Mouse (Mus musculus) adrenal gland, postnatal 10 days (tissue): ENCODE measurements at regions not wholly inside any gene's neighbourhood (a gene's known extent, or its start where the extent isn't known, plus 50 kb on each side); places are given as distances from the start of the nearest gene placed in this dataset.

ENCODE experiments used
- DNase-seq: peaks from one replicate; pipeline ENCODE4 v3.0.0; 2021; ENCODE audit warnings: mixed read lengths

DNA sequence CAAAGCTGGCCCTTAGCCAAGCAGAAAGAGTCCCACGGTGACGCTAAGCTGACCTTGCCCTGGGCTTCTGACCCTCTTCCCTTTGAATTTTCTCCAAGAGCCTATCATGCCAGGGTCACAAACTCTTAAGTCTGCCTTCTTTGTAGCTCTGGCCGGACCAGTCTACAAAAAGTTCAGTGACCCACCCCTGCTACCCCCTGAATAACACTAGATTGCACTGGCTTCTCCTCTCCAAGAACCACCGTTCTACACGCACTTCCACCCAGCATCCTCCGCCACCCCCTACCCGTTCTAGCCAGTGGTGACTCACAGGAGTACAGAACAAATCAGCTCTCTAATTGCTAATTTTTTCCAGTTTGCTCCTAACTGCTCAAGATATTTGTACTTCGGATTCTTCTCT lies 325.0 kb downstream of the Tns1 start:
- peak; percentile 18 for DNase-seq

DNA sequence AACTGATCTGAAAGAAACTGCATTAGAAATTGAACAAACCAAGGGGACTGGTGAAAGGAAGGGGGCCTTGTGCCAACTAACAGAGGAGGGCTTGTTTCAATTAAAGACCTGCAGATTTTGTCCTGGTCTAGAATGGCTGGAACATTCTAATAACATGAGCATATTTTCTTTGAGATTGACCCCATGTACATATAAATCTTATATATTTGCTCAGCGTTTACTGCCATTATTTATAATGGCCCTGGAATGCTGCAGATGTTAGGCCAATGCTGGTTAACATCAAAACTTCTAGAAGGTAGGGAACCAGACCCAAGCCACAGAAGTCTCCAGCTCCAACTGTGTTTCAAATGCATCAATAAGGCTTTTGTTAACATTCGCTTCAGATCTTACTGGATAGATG lies 326.4 kb downstream of the Tns1 start:
- no peak for DNase-seq

DNA sequence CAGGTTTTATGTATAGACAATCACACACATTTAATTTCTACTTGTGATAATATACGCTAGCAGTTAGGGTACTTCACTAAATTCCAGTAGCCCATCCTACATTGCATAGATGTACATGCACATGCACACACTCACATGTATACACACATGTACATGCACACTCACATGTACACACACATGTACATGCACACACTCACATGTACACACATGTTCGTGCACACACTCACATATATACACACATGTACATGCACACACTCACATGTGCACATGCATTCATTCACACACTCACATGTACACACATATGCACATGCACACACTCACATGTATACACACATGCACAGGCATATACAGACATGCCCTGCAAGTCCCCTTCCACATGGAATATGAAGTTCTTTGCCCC lies 326.8 kb downstream of the Tns1 start:
- no peak for DNase-seq

DNA sequence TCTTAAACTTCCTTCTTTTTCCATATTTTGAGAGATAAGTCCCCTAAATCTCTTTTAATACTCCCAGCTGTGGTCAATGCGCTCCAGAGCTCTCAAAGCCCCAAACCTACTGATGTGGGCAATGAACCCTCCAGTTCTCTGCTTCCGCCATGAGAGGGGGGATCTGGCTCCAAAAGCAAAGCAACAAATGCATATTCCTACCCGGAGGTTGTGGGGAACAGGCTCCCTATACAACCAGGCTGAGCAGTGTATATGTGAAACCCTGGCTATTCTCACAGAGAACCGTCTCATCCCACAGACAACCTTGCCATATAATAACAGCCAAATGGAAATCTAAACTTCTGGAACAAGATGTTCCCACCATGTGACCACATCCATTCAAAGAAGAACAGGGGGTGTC lies 330.4 kb downstream of the Tns1 start:
- no peak for DNase-seq

DNA sequence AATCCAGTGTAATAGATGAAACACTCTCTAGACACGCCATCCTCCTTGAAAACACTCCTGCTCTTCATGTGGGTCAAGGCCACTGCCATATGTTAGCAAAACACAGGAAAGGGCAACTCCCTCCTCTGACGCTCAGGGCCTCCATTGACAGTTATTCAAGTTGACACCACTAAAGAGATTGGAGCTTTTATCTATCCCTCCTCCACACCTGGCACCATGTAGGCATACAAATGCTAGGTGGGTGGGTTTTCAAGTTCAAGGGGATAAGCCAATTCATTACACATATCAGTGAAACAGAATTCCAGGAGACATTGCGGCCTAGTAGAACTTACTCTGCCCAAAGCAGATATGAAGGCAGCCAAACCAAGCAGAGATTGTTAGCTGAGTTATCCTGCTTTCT lies 331.0 kb downstream of the Tns1 start:
- DNase-seq: no peak

DNA sequence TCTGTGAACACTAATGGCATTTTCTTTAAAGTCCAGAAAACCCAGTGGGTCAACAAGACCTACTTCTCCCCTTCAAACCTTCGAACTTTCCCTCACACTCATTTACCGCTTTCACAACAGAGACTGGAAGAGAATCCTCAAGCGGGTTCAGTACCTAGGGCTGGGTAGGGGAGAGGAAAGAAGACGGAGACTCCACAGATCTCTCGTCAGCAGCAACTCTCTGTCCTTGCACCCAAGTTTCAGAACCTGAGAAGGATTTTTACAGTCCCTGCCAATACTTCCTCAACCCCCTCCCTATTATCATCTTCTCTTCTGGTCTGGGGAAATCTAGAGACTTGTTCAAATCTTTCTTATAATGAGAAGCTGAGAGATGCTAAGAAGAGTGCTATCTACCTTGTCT lies 331.9 kb downstream of the Tns1 start:
- DNase-seq: no peak

DNA sequence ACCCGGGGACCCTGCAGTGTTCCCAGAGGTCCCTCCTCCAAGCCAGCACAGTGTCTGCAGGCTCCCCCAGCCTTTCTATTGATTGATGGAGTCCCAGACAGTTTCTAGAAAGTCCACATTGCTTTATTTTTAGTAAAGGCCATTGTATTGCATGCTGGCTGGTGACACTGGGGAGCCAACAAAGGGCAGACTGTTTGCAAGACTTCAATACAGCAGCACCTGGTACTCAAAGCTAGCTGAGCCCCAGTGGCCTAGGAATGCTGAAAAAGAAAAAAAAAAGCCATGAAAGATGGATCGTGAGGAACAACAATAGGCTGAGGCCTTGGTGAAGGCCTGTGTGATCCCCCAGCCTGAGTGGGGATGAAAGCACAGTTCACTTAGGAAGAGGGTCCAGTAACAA lies 336.6 kb downstream of the Tns1 start:
- DNase-seq: no peak

DNA sequence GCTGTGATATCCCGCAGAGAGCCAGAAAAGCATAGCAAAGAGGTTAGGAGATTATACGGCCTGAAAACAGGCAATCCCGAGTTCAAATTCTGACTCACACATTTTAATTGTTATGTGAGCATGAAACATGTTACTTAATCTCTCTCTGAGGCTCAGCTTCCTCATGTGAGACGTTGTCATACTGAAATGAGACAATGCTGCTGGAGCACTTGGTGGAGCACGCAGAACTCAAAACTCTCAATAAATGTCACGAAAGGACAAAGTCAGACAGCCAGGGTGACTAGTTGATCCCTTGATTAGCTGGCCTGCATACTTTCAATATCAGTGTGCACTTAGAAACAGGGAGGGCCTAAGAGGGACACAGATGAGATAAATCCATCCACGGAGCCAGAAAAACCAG lies 337.0 kb downstream of the Tns1 start:
- DNase-seq: no peak

DNA sequence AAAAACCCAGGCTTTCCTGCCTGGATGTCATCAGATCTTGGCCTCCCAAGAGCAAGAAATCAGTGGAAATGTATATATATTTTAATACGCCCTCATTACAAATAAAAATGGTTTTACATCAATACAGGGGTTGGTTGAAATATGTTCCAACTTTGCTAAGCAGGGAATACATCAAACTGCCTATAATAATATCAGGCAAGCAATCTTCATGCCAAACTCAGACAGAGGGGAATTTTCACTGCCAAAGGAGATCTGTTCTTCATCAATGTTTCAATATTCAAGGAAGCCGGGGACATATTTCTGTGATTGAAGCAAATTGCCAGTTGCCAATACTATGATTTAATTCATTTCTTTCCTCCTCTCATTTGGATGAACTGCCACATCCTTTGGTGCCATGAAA lies 340.9 kb downstream of the Tns1 start:
- no peak for DNase-seq

DNA sequence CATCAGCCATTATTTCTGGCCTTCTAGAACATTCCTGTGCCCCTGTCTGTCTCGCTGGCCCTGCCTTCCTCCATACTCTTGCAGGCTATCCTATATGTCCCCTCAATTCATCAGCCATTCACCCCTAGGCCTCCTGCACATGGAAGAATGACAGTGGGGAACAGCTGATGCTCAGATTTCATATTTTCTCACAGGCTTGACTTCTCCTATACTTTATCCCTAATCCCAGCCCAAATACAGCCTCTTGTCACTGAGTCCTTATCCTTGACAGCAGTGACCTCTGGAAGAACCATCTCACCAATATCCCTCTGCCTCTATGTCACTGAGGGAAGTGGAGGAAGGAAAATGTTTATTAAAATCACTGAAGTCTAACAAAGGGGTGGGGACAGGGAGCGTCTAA lies 341.4 kb downstream of the Tns1 start:
- DNase-seq: no peak

DNA sequence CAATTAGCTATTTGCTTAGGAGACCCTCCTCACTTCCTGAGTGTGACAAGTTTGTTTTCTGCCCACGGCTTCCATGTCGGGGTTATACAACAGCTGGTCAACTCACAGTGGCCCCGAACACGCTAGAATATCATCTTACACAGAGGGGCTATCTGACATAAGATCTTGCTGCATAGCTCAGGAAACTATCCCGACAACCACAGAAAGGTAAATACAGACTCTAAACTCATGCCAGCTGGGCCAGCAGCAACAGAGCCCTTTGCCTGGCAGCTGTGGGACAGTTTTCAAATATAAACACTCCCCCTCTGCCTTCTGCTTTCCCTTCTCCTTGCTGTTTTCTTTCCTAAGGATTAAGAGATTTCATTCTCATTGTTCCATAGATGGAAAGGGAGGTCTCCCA lies 352.5 kb downstream of the Tns1 start:
- DNase-seq: no peak

DNA sequence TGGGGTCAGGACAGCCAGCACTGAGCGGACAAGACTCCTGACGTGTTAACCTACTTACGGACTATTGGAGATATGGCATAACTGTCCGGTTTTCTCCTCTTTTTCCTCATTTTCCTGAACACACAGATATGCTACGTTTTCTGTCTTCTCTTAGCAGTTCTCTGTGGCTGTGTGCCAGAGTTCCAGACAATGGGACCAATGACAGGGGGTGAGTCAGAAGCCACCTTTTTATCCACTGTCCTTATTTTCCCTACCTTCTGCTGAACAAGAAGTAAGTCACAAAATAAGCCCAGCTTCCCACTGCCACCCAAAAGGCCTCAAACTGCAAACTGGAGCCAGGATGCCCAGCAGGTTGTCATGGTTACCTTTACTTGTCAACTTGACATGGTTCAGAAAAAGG lies 353.6 kb downstream of the Tns1 start:
- no peak for DNase-seq

DNA sequence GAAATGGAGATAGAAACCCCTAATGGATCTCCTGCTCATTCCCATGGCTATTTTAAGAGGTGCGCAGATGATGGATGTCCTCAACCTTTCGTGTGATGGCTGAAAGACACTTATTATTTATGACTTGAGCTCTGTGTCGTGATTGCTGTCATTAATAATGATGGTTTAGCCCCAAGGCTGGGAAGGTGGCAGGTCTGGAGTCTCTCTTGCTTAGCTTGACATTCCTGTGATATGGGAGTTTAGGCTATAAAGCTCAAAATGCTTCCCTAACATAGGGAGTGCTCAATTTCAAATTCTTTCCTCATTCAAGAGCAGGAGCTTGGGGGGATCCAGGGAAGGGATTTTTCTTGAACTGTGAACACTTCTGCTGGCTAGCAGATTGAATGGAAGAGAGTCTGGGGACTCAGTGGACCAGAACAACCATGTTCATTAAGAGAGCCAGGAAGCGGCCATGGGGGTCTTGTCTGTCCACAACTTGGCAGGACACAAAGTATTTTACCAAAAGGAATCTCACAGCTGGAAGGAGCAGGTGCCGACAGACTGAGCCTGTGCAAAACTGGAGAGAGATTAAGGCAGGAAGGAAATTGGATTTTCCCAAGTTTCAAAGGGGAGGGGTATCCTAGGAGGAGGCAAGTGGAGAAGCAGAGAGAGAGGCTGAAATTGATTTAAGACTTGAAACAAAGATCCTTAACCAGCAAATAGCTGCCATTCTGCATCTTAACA lies 359.5 kb downstream of the Tns1 start:
- no peak for DNase-seq

DNA sequence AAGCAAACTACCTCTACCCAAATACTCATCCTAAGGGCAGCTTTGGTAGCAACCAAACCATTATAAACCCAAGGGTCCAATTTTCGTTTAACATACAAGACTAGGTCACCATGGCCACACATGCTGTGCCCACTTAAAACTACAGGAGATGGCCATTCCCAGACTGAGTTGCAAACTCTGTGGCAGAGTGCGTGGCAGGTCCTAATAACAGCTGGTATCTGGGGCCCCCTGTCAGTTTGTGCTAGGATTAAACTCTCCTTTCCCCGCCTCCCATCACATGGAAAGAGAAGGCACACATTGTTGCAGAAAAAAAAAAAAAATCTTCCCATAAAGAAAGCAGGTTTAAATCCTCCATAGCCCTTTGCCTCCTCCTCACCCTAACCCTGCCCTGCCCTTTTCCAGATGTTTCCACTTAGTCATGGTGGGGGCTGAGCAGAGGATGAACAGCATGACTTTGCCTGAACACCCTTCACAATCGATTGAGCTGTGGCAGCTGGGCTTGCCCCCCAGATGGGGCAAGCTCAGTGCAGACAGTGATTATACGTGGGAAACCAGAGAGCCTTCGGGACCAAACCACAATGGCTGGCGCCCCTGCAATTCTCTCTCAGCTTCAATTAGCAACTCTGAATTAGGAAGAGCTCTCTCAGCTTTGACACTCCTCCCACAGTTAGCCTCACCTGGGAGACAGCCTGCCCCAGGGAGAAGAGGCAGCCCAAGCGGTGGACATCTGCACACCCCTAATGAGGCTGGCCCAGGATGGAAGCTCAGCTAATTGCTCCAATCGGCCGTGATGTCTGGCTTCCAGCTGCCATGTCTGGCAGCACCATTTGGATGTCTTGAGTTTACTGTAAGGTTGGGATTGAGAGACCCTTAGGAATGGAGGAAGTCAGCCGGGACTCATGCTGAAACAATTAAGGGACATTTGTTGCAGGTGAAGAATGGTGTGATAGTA lies 365.9 kb downstream of the Tns1 start:
- DNase-seq: no peak

DNA sequence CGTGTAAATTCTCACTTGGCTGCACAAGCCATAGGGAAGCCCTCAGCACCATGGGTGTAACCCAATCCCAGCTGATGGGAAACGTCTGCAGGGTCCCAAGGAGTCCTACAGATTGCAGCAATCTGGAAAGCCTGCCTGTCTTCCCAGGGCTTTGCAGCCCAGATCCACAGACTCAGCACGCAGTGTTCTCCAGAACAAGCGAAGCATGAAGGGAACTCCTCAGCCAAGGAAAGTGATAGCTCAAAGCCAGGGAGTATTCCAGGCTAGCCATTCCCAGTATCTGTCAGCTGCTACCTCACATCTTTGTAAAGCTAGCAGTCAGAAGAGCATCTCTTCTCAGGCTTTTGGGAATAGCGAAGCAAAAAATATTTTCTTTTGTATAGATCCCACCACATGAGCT lies 368.5 kb downstream of the Tns1 start:
- no peak for DNase-seq

DNA sequence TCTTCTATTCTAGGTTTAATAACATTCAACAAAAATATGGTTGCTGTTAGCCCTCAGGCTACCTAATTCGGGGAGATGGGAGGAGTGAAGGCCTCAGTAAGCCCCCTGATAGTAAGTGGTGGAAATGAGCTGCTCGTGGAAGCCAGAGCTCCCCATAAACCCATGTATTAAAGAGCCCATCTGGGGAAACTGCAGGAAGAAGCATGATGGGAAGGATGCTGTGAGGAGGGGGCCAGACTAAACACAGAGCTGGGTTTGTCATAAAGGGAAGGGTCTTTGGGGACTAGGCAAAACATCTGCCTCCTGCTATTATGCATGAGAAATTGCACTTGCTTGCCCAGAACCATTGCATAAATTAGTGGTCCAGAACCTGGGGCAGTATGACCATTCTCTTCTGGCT lies 369.3 kb downstream of the Tns1 start:
- no peak for DNase-seq

DNA sequence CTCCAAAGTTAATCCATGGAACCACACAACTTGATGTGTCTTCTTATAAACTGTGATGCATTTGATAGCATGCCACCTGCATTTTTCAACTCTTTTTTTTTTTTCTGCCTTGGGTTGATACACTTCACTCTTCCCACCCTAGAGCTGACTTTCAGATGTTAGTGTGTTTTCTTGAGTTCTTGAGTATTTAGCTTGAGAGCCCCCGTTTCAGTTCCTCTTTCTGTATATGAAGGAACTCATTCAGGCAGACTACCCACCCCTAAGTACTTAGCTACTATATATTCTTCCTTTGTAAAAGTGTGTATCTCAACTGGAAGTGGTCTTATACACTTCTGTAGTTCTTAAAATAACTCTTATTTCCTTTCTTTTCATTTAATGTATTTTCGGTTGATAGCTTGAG lies 371.1 kb downstream of the Tns1 start:
- no peak for DNase-seq

DNA sequence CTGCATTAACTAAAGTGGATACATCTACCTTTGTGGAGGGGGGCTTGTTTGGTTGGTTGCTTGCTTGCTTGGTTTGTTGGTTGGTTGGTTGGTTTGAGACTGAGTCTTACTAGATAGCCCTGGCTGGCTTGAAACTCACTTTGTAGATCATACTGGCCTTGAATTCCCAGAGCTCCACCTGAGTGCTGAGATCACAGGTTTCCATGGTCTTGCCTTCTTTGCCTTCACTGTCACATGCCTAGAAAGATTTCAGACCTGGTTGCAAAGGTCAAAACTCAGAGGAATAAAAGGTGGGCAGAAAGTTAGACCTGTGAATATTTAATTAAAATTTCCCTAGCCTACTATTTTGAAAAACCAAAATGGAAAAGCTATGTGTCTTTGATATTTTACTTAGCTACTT lies 375.5 kb downstream of the Tns1 start:
- no peak for DNase-seq

DNA sequence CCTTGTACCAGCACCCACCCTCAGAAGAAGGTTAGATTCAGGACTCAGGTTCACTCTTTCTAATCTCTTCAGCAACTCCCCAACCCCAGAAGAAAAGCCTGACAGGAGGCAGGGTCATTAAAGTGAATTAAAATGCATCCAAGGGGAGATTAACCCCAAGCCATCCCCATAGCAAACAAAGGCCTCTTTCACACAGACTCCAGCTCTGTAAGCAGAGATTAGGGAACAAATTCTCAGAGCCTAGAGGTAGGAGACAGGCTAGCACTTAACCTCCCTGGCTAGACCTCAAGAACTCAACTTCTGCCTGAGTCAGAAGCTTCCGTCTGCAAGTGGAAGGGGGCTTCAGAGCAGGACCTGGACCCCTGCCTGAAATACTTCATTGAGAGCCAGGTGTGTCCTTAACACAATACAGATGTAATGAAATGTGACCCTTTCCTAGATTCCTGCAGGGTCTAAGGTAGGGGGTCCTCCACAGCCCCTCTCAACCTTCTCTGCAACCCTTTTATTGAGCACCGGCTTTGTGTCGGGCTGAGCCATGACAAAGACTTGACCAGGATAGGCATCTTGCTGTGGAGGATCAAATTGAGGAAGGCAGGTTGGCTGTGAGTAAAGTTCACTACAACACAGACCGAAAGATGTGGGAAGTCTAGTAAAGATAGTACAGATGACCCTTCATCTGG lies 379.6 kb downstream of the Tns1 start:
- no peak for DNase-seq

DNA sequence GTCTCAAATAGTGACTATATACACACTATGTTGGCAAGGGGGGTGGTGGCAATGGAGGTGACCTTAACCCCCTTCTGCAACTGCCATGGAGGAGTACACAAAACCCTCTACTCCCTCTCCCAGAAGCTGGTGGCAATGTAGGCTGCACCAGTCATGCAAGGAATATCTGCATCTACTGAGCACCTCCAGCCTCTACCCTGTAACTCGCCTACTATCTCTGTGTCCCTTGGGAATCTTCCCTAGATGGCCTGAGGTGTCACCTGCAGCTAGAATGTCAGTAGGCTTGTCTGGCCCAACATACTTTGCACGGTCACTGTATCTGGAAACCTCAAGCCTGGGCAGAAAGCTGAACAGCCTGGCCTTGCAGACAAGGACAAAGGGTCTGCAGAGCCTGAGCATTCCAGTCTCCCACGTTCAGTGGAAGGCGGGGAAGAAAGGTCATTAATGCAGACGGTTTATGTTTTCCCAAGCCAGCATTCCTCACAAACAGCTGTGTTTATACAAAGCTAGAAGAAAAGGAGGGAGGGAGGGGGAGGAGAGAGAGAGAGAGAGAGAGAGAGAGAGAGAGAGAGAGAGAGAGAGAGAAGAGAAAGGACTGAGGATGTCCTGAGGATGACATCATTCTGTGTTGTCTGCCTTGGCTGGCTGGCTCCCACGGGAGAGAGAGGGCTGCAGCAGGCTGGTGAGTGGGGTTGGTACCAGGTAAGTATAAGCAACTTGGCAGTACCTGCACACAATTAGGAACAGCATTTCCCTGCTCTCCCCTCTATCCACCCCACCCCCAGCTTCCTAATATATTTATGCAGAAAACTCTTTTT lies 380.3 kb downstream of the Tns1 start:
- peak; percentile 7 for DNase-seq

DNA sequence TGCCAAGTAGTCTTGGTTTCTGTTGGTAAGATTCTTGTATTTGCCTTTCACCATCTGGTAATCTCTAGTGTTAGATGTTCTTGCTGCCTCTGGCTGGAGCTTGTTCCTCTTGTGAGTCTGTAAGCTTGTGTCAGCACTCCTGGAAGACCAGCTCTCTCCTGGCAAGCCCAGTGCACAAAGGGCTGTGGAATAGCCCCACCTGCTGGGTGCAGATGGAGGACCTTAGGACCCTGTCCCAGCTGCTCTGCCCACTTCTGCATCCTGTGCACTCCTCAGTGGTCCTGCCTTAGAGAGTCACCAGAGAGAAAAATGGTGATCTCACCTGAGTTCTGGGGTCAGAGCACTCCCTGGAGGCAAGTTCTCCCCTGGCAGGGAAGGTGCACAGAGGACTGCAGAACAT lies 387.2 kb downstream of the Tns1 start:
- DNase-seq: peak; percentile 45

DNA sequence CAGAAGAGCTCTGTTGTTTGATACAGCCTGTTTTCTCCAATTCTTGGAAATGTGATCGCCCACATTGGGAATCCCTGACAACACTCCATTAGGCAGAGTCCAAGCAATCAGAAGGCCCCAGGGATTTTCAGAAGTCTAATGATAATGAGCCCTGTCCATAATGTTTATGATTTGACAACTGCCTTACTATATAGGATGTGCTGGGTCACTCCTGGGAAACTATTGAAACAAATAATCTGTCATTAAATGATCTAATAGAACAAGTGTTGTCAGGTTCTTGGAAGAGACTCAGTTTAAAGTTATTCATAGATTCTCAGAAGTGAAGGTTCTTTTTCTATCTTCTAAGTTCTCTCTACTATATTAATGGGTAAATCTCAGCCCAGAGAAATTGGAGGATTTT lies 395.9 kb downstream of the Tns1 start:
- DNase-seq: no peak
